Mouse (Mus musculus) gonadal fat pad, adult 2 months (tissue): ENCODE measurements around the gene Aoc1. TPM values are rescaled to one million over a fixed set of nuclear protein-coding genes. Genes with fewer than 3 reads are reported as not detected.

Source experiments
- DNase-seq: peaks from one replicate; pipeline ENCODE4 v3.0.0-alpha.2; 2012; ENCODE audit warnings: low read depth
- polyA plus RNA-seq: library from polyadenylated mRNA; depleted of rRNA; stranded (reverse); fragments of >200 nt; gene quantifications from 2 replicates; pipeline ENCODE4 v1.2.3, GENCODE M21; 2012; rRNA removed

The Aoc1 gene
- polyA plus RNA-seq: 2.8 and 3.1 TPM in 2 replicates

DNA sequence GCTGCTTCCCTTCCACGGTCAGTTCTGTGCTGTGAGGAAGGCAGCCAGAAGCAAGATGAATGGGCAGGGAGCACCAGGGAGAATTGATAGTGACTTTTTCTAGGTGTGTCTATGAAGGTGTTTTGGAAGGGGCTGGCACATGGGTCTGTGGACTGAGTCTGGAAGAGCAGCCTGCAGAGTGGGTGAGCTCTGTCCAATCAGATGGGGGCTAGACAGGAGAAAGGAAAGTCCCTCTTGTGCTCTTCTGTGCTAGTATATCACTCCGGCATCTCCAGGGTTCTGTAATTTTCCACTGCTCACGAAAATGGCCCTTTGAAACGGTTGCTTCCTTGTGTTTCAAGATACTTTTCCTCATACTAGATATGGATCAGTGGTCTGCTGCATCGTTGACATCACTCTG lies at the start of gene Aoc1:
Gene Aoc1 (plus strand): TSS at position 301 of the 400 bp plus-strand sequence.
- DNase-seq: no peak

GRCm38 (mm10) chr6:48825016-48825415 lies 47.7 kb upstream of the Aoc1 start:
- no peak for DNase-seq

DNA sequence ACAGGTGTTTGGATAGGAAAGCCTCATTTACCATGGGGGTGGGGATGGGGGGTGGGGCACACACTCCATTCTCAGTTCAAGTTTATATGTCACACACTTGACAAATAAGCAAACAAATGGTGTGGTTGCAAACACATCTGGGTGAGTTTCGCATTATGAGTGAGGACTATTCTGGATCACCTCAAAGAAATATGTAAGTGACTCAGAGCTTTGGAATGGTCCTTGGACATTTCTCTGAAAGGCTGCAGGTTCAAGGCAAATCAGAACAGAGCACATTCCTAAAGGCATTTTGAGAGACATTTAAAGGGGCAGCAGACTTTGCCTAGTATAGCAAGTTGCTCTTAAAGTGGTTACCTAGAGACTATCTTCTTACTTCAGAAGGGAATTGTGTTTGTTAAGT lies 43.7 kb upstream of the Aoc1 start:
- DNase-seq: no peak

DNA sequence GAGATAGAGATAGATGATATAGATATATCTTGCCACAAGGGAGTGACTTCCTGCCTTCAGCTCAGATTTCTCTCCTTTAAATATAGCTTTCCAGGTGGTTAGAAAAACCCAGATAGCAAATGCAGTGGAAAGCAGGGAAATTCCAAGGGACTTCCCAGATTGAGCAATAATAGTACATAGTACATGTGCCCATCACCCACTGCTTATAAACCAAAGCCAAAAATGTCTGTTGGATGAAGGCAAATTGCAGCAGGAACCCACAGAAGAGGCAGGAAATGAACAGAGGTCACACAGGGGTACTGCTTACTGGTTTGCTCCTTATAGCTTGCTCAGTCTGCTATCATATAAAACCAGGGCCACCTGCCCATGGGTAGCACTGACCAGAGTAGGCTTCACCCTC lies 43.0 kb upstream of the Aoc1 start:
- no peak for DNase-seq

DNA sequence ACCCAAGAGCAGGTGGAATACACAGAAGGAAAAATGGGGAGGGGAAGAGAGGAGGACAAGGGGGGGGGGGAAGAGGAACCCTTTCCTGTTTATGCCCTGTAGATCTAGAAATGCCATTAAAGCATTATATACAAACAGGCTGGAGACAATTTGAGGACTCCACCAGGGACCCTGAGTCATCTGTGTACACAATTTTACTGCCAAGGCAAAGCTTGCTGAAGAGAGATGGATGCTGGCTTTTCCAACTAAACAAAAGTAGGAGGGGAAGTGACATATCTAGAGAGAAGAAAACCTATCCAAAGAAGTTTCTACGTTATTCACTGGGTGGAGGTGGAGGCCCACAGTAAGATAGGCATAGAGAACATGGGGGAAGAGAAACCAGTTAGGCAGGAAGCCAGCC lies 42.5 kb upstream of the Aoc1 start:
- no peak for DNase-seq

DNA sequence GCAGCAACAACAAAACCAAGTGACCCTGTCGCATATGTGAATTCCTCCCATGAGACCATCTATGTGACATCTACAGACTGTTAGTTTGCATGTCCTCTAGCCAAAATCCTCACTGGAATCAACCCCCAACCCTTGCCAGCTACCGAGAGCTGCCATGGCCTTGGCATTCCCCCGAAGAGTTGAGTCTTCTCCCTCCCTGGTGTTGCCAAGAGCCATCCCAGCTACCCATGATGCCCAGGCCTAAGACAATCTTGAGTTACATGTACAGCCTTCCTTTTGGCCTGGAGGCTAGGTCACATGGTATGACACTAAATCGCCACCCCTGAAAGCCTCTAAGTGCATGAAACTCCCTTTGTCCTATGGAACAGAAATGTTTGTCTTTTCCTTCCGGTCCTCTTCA lies 41.6 kb upstream of the Aoc1 start:
- no peak for DNase-seq

- DNase-seq: no peak
Measured at GRCm38 (mm10) chr6:48832426-48832825, 40.3 kb upstream of the Aoc1 start.

GRCm38 (mm10) chr6:48833515-48833914 lies 39.2 kb upstream of the Aoc1 start:
- DNase-seq: no peak

- DNase-seq: no peak
Measured at GRCm38 (mm10) chr6:48835241-48835640, 37.5 kb upstream of the Aoc1 start.

DNA sequence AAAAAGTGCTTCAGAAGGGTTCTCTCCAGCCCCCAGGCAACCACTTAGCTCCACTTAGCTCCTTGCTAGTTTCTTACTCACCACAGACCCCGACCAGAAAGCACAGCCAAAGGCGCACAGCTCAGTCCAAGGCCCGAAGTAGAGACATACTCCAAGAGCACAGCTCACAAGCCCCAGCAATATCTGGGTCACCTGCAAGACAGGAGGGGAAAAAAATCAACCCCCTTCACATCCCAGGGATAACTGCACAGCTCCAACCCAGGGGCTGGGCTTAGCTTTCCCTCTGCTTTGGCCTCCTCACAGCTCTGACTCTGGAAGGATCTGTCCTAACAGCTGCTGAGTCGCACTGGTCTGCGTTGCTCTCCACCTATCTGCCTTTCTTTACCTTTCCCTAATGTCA lies 36.5 kb upstream of the Aoc1 start:
- DNase-seq: no peak

GRCm38 (mm10) chr6:48837516-48837915 lies 35.2 kb upstream of the Aoc1 start:
- no peak for DNase-seq

- no peak for DNase-seq
Measured at GRCm38 (mm10) chr6:48838321-48839080, 34.2 kb upstream of the Aoc1 start.

GRCm38 (mm10) chr6:48840371-48840969 lies 32.2 kb upstream of the Aoc1 start, which contains the start of gene Tmem176a:
Gene Tmem176a (plus strand): TSS chr6:48840919.
- no peak for DNase-seq

DNA sequence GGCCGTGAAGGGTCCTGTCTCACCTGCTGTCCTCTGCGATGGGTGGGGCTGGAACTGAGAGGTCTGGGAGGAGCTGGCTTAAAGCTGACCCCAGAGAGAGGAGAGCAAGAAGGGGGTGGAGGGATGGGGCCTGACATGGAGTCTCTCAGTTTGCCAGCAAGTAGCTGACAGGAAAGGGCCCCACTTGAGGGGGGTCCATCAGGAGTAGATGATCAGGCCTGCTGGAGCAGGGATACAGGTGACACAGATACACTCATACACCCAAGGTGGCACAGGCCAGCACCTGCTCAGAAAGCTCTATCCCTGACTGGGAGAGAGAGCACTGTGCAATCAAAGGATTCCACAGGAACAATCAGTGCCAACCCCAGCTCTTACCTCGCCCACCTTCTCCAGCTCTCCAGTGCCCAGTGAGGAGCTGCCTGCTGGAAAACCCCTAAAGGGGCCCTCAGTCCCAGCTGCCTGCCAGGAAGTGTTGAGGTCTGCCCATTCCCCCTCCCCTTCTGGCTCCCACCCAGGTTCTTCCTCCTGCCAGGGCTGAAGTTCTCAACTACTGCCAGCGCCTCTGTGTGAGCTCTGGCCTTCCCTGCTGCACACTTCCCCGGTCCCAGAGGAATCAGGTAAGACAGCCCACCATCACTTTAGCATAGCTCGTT lies 31.6 kb upstream of the Aoc1 start, which contains the start of gene Tmem176b:
Gene Tmem176b (minus strand): TSS at position 524 of the 653 bp plus-strand sequence.
- DNase-seq: peak; percentile 50

DNA sequence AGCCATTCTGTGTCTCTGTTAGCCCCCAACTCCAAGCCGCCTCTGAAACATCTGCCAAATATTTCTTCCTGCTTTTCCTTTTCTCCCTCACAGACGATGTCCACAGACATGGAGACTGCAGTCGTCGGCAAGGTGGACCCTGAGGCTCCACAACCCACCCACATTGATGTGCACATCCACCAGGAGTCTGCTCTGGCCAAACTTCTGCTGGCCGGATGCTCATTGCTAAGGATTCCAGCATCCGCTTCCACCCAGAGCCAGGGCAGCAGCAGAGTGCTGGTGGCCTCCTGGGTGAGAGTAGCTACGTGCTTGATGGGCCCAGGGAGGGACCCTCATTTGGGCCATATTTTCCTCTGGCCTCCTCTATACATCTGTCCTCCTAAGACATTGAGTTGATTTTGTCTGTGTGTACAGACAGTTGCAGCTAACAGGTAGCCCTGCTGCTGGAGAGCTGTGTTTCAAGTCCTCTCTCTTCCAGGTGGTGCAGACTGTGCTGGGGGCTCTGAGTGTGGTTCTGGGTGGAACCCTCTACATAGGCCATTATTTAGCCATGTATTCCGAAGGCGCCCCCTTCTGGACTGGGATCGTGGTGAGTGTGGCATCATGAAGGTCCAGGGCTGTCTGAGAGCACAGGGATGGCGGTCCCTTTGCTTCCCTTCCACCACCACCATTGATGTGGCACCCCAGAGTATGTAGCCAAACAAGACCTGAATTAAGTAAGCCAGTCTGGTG lies 30.4 kb upstream of the Aoc1 start:
- no peak for DNase-seq

- DNase-seq: no peak
Measured at GRCm38 (mm10) chr6:48845086-48845485, 27.6 kb upstream of the Aoc1 start.

DNA sequence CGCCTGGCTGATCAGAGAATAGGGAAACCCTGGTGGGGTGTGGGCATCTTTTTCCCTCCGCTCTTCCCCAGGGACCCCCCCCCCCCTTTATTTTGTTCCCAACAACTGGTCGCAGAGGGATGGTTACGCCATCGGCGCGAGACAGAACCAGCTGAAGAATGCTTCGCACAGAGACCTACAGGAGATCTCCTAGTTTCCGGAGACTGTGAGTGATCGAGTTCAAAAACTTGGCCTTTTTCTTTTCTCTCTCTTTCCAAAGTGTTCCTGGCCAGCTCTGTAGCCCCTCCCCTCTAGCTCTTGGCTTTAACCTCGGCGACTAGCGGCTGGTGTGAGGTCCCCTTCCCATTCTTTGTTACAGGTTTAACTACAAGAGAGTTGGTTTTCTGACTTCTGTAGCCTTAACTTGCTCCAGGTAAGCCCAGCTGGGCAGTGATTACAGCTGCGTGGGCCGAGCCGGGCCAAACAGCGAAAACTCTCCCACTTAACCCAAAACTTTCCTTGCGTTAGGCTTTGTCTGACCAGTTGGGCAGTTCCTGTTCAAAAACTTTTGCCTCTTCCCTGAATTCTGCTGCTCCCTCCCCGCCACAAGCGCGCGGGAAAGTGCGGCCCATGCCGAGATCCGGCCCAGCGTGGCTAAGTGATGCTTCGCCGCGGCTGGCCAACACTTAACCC lies 20.7 kb upstream of the Aoc1 start:
- no peak for DNase-seq

- DNase-seq: no peak
Measured at GRCm38 (mm10) chr6:48854155-48854554, 18.5 kb upstream of the Aoc1 start.

- no peak for DNase-seq
Measured at GRCm38 (mm10) chr6:48857613-48858302, 14.9 kb upstream of the Aoc1 start.

DNA sequence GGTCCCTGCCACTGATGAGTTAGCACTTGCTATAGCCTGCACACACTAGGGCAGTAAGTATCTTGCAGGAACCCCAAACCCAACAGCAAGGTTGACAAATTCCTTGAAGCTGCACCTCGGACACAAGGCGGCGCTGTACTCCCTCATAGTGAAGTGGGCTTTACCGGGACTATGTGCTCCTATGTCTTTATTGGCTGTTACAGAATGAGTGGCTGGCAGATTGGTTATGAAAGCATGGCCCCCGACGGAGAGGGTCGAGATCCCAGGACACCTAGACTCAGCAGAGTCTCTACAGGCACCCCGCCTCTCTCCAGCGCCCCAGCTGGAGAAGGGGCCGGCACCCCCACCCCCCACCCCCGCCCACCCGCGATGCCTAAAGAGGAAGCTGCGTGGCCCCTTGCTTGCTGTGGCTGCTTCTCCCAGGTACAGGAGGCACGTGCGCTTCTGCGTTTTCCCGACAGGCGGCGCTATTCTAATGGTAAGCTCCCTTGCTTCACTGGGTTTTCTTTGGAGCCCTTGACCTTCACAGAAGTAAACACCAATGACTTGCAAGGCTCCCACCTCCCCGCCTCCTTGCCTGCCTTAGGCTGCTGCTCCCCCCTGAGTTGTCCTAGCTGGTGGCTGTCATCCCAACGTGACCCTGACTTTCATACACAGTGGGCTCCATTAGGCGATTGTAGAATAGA lies 12.4 kb upstream of the Aoc1 start:
- DNase-seq: no peak
